In the genomic region with DNA sequence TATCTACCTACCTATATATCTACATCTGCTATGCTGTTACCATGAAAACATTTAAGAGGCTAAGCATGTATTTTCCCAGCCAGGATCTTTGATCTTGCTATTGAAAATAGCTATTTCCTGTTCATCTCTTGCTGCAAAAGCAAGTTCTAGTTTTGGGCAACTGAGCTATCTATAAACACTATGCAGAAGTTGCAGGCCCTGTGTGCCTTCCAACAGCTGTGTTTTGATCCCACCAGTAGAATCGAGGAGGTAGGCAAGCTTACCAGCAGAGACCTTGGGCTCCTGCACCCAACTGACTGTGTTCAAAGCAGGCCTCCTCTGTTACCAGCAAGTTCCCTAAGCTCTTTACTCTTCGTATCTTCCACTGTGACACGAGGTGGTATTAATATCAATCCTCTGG, we compare ENCODE assay signal across 17 mouse cellular contexts.
"Had no signal": no experiment of that assay in that cellular context is flagged by ENCODE, and none has a peak within 500 bp of the region (broad histone marks: within the 10 kb centered on the region; RNA-seq: fewer than 3 reads in every experiment).

No protein-coding gene starts in this region.

- H3K27me3 ChIP-seq: midbrain, embryonic 12.5 days; neural tube, embryonic 13.5 days; neural tube, embryonic 15.5 days had no signal

- H3K27ac ChIP-seq: liver, embryonic 14.5 days; midbrain, embryonic 12.5 days; neural tube, embryonic 13.5 days; neural tube, embryonic 15.5 days had no signal

- H3K9ac ChIP-seq: liver, embryonic 14.5 days; lung, embryonic 14.5 days; midbrain, embryonic 12.5 days; neural tube, embryonic 13.5 days; neural tube, embryonic 15.5 days had no signal

- H3K9me3 ChIP-seq: midbrain, embryonic 12.5 days; neural tube, embryonic 13.5 days; neural tube, embryonic 15.5 days had no signal

- H3K4me3 ChIP-seq: midbrain, embryonic 12.5 days; myocyte; neural tube, embryonic 13.5 days; neural tube, embryonic 15.5 days had no signal

- H3K36me3 ChIP-seq: midbrain, embryonic 12.5 days had no signal

- H3K4me2 ChIP-seq: lung, embryonic 14.5 days; midbrain, embryonic 12.5 days; neural tube, embryonic 13.5 days; neural tube, embryonic 15.5 days had no signal

- DNase-seq: lung, adult 18-20 months; lung, embryonic 14.5 days; lung, postnatal 10 days; lung, postnatal 4 days; retina, postnatal 1 day; right cerebral cortex, adult 18-20 months; right cerebral cortex, postnatal 25 days; right cerebral cortex, postnatal 4 days; spleen, adult 18-20 months; thymus, adult 18-20 months; thymus, postnatal 14 days; thymus, postnatal 36 days had no signal
